Mouse (Mus musculus): ENCODE data around the gene Ddx19a. TPM values are rescaled to one million over a fixed set of nuclear protein-coding genes. Genes with fewer than 3 reads are reported as not detected.
"Not testable (repeated sequence)": the region's sequence is repeated elsewhere in the genome, so short reads cannot be mapped to it uniquely, and the experiment has no call there.

Gene Ddx19a
- 15.9 and 16.9 TPM in 2 replicates for polyA plus RNA-seq (2015; fragmentation: Nextera tagmentation; extraction: Ambion mirVana)

DNA sequence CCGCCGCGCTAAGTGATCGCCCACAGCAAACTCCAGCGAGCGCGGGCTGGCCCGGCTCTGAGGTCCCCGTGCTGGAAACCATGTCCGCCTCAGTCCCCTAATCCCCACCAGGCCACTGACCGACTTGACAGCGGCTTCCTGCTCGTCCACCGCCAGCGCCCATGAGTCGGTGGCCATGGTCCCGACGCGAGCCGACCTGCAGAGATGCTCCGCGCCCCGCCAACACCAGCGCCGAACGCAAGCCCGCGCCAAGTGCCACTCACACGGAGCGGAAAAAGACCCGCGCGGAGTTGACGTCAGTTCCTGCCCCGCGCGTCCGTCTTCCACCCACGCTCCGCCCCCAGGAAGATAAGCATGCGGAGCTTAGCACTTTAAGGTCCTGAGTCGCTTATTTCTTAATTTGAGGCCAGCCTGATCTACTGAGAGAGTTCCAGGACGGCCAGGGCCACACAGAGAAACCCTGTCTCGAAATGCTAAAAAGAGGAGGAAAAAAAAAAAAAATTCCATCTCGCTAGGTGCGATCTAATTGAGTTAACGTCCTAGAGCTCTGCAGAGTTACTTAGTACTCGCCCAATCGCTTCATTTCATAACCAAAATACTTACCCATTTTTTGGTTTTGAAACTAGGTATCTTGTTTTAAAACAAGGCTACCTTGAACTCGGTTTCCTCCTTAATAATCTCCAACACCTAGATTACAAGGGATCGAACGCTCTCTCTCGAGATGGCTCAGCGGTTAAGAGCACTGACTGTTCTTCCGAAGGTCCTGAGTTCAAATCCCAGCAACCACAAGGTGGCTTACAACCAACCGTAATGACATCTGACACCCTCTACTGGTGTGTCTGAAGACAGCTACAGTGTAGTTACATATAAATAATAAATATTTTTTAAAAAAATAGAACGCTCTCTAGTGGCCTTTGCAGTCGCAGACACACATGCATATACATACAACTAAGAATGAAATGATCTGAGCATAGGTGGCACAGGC lies at the start of gene Ddx19a:
Gene Ddx19a (minus strand): TSS at position 254 of the 985 bp plus-strand sequence.
- peak; percentile 91 for DNase-seq (ENCODE audit: low spot score)

DNA sequence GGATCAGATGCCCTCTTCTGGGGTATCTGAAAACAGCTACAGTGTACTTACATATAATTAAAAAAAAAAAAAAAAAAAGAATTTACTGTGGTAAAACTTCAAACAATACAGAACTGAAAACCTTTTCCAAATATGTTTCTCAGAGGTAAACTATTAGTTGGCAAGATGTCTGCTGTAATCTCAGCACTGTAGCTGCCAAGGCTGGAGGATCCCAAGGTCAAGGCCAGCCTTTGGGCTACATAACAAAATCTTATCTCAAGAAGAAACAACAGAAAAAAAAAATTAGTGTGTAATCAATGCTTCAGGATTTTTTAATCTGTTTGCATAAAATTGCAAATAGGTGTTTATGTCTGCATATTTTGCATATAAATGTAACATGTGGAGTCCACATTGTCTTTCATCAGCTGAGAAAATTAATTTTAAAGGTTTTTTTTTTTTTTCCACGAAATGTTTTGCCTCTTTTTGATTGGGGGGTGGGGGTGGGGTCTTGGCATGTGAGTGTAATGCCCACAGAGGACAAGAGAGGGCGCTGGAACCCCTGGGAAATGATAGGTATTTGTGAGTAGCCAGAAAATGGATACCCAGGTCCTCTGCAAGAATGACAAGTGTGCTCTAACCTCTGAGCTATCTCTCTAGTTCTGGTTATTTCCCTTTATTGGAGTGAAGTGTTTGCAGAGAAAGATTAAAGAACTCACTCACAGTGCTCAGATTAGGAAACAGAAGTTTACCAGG lies 46.6 kb upstream of the Ddx19a start:
- no peak for DNase-seq (ENCODE audit: low spot score)

DNA sequence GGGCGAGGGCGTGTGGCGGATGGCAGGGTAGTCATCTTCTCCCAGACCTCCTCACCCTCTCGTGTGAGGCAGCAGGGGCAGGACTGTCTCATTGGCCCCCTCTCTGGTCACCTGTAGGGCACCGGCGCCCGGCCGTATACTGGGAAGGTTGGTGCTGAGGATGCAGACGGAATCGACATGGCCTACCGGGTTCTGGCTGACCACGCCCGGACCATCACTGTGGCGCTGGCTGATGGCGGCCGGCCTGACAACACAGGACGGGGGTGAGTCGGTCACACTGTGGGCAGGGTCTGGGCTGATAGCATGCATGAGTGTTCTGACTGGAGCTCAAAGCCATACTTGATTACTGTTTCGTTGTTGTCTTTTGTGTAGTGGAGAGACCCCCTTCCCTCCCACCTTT lies 44.9 kb upstream of the Ddx19a start:
- no peak for DNase-seq (ENCODE audit: low spot score)

GRCm38 (mm10) chr8:111036591-111036990 lies 39.0 kb upstream of the Ddx19a start:
- DNase-seq (ENCODE audit: low spot score) = no peak

GRCm38 (mm10) chr8:111034276-111034675 lies 36.7 kb upstream of the Ddx19a start:
- DNase-seq (ENCODE audit: low spot score) = no peak

DNA sequence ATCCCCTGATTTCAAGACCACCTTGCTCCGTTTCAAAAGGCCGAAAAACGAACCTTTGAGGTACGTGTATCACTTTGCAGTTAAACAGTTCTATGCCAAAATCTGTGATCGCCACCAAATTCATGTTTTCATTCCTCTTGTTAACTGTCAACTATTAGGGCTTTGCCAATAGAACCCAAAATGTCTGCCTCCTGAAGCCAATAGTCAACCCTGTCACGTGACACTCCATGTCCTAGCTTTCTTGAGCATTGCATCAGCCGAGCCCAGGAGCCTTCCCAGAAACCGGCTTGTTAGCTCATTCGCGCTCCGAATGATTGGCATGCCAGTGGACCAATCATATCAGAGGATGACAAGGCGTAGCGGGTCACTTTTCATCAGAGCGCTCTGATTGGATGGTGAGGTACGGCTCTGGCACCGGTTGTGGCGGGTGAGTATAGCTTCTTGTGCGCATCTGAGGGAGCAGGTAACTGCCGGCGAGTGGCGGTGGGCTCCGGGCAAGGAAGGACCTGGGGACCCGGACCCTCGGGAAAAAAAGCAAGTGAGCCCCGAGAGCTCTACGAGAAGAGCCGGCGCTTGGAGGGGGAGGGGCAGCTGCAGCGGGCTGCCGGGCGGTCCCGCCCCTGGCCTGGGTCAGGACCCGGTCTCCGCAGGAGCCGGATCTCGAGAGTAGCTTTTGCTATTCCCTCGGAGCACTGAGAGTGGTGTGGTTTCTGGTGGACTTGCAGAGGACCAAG lies 36.0 kb upstream of the Ddx19a start:
- DNase-seq (ENCODE audit: low spot score) = peak; percentile 98

DNA sequence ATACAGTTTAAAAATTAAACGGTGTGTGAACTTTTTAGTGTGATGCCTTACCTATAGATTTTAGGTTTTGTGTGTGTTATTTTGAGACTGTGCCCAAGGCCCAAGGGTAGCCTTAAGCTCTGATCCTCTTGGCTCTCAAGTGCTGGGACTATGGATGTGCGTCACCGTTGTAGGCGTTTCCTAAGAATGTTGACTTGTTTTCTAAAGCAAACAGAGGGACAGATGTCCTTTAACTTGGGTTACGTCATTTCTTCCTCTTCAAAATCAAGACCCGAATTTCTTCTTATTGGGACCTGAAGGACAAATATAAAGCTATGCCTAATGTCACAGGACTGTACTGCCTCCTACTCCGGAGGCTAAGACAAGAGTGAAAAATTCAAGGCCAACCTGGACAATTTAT lies 35.3 kb upstream of the Ddx19a start, which contains the start of gene Aars:
Gene Aars (plus strand): TSS at position 229 of the 400 bp plus-strand sequence.
- no peak for DNase-seq (ENCODE audit: low spot score)

DNA sequence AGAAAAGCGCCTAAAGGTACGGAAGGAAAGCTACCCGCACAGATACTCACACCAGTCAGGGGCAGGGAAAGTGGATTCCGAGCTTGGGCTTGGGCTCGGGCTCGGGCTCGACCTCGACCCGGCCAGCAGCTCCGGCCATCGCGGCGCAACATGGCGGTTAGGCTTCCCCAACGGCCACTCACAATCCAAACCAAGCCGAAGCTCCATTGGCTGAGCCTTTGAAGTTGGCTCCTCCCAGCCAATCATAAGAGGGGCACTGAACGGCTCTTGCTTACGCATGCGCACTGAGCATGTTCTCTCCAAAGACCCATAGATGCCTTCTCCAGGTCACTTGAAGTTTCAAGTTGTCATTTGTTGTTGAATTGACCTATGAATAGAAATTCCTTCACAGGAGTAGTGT lies 34.0 kb upstream of the Ddx19a start, which contains the start of gene Ddx19b:
Gene Ddx19b (minus strand): TSS at position 180 of the 400 bp plus-strand sequence.
- DNase-seq (ENCODE audit: low spot score) = no peak

DNA sequence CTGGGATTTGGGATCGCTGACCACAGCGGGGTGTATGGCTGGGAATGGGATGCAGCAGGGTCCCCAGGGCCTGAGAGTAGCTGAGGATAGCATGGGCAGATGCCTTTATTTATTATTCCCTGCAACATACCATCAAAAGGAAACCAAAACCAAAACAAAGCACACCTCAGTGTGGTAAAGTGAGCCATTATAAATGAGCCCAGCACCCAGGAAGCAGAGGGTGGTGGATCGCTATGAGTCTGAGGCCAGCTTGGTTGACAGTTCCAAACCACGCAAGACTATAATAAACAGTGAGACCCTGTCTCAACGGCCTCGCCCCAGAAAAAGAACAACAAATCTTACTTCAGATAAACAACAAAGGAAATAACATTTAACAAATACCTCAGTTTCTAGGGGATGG lies 32.4 kb upstream of the Ddx19a start:
- peak; percentile 15 for DNase-seq (ENCODE audit: low spot score)

GRCm38 (mm10) chr8:111029589-111029988 lies 32.0 kb upstream of the Ddx19a start:
- DNase-seq (ENCODE audit: low spot score) = peak; percentile 40

GRCm38 (mm10) chr8:111027391-111027937 lies 29.9 kb upstream of the Ddx19a start:
- peak; percentile 75 for DNase-seq (ENCODE audit: low spot score)

DNA sequence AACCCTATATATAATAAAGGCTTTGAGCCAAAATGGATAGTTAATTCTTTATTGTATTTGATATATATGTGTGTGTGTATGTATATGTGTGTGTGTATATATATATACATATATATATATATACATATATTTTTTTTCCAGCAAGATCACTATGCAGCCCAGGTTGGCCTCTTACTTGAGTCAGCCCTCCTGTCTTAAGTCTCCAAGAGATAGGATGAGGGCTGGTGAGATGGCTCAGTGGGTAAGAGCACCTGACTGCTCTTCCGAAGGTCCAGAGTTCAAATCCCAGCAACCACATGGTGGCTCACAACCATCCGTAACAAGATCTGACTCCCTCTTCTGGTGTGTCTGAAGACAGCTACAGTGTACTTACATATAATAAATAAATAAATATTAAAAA lies 29.0 kb upstream of the Ddx19a start:
- not testable (repeated sequence) for DNase-seq (ENCODE audit: low spot score)

DNA sequence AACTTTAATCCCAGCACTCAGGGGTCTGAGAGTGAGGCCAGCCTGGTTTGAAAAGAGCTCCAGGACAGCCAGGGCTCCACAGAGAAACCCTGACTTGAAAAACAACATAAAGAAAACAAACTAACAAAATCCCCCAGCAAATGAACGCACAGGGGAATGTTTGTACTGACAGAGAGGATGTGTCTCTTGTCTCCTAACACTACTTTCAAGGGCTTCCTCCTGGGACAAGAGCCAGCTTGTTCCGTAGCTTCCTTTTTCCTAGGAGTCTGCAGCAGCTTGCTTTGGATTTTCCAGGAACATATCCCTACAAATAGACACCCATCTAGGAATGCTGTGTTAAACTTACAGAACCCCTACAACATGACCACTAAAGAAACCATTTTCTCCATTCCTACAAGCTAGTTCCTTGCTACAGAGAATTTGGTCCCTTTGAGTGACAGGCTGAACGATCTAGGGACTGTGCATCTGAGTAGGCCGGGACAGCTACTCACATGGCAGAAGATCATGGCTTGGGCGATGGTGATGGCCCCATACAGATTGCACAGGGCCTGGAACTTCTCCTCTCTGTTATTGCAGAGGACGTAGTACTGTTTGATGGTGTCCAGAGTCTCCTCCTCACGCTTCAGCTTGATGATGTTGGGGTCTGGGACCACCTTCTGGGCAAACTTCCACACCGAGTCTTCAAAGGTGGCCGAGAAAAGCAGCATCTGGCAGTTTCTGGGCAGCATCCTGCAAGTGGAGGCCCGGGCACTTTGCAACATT lies 12.8 kb upstream of the Ddx19a start:
- DNase-seq (ENCODE audit: low spot score) = not testable (repeated sequence)

- DNase-seq (ENCODE audit: low spot score) = no peak
These were observed 764 bp downstream of the Ddx19a start for GRCm38 (mm10) chr8:110996641-110997430.

DNA sequence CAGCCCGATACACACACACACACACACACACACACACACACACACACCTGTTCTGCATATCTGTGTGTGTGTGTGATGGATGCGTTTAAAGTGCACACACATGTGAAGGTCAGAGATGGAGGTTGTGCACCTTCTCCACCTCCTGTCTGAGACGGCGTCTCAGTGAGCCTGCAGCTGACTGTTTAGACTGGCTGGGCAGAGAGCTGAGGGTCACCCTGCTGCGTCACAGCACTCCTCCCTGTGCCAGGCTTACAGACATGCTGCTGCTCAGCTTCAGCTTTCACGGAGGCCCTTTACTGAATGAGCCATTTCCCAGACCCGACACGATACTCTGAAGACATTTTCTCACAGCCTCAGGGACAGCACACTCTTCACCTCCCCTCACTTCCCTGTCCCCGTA lies 7.6 kb downstream of the Ddx19a start:
- no peak for DNase-seq (ENCODE audit: low spot score)

- DNase-seq (ENCODE audit: low spot score) = peak; percentile 74
These were observed 9.5 kb downstream of the Ddx19a start for GRCm38 (mm10) chr8:110987805-110988744.

- peak; percentile 56 for DNase-seq (ENCODE audit: low spot score)
These were observed 16.3 kb downstream of the Ddx19a start for GRCm38 (mm10) chr8:110981304-110981703.

GRCm38 (mm10) chr8:110977987-110978386 lies 19.6 kb downstream of the Ddx19a start:
- DNase-seq (ENCODE audit: low spot score) = not testable (repeated sequence)

All from thymus, postnatal 0 days (tissue).